Mouse (Mus musculus): ENCODE data around the gene Podxl2.

Podxl2 gene

DNA sequence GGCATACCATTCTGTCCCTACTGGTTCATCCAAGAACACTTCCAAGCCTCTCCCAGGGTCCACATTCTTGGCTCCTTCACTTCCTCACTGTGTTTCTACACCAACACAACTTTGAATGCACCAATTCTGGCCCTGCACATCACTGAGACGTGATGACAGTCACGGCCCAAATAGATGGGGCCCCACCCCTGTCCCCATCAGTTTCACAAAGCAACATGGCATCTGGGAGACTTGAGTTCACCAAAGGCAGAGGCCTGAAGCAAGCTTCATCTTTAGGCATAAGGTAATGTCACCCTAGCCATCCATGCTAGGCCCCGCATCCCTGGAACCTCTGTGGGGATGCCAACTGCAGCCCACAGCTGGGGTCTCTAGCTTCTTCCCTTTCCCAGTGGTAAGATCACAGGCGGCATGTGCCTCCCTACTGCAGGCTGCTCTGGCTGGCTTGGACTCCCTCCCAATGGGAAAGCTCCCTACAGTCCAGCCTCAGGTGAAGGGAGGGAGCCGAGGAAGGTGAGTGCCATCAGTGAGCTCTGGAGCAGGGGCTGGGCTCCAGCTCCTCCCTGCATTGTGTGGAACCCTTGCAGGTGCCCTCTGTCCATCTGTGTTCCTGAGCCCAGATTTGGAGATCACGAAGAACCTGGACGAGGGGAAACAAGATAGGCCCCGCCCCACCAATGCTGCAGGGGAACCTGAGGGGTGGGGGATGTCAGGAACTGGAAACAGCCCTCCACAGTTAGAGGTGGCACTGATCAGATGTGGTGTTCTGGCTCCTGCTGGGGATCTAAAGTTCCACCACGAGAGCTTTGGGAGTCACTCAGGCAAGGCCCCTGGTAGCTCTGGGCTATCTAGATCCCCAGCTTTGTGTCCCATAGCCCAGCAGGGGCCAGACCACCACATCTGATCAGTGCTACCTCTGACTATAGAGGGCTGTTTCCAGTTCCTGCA is 30.8 kb downstream of the Podxl2 start:
- DNase-seq (ENCODE audit: low spot score) = no peak

DNA sequence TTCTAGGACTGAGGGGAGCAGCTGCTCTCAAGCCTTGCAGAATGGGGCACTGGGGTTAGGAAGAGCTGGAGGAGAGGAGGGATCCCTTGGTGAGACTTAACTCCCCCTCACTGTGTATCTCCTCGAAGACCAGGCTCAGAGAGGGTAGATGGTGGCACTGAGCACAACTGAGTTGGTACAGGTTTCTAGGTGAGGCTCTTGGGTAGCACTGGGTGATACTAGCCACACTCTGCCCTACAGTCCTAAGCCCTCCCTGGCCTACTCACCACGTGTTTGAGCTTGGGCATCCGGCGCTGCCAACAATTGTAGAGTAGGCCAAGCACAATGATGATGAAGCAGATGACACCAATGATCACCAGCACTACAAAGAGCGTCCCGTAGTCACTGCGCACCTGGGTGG is 31.6 kb downstream of the Podxl2 start:
- no peak for DNase-seq (ENCODE audit: low spot score)

DNA sequence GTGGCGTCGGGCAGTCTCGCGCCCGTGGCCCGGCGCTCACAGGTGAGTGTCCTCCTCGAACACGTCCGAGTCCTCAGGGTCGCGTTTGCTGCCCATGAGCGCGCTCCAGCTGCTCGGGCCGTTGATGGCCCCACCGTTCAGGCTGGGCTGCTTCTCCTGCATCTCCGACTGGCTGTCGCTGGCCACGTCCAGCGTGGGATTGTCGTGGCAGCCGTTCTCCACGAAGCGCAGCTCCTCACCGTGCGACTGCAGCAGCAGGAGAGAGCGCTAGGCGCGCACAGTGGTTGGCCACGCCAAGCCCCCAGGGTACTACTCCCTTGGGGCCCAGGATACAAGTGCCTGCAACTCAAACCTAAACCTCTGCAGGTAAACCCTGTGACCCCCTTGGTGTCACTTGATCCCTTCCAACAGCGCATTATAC is 32.1 kb downstream of the Podxl2 start:
- no peak for DNase-seq (ENCODE audit: low spot score)

DNA sequence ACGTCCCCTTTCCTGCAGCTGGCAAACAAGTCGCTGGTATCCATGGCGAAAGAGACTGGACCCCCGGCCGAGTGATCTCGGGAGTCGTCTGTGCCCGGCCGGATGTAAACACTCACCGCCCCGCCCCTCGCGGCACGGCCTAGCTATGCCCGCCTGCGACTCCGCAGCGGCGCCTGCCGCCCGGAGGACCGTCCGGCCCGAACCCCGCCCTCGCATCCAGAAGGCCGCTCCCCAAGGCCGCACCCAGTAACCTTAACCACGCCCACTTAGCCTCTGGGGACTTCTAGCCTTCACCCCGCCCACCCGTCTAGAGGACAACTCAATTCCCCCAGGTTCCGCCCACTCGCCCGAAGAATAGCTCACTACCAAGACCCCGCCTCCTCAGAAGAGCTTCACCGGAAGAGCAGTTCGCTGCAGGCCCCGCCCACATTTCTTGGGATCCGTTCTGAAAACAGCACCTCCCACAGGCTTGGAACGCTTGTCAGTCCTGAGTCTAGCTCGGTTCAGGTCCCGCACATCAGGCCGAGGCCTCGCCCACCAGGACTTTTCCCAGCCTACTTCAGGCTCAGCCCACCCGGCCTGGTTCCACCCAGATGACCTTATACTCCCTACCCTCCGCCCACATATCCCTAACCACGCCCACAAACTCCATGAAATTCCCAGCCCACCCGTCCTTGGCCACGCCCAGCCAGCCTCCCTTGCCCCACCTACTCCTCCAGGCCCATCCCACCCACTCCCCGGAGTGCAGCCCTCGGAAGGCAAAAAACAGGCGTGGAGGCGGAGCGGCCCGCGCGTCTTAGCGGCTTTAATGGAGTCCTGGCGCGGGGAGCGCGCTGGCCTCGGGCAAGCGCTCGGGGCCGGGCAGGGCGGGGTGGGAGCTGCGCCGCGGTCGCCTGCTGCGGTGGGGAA is 32.8 kb downstream of the Podxl2 start, which contains the start of gene Abtb1:
Gene Abtb1, minus strand, starts transcription at position 204 of the 909 bp plus-strand sequence.
- DNase-seq (ENCODE audit: low spot score) = peak; percentile 100

DNA sequence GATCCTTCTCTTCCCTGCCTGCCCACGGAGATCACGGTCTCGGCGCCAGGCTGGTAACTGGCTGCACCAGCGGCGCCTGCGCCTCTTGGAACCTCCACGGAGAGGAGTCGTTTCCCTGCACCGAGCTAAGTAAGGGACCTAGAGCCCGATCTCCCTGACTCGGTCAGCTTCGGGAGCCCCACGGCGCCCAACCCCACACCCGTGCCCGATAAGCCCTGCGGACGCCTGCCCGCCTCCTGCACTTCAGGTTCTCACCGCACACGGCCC is 33.4 kb downstream of the Podxl2 start:
- DNase-seq (ENCODE audit: low spot score) = no peak

DNA sequence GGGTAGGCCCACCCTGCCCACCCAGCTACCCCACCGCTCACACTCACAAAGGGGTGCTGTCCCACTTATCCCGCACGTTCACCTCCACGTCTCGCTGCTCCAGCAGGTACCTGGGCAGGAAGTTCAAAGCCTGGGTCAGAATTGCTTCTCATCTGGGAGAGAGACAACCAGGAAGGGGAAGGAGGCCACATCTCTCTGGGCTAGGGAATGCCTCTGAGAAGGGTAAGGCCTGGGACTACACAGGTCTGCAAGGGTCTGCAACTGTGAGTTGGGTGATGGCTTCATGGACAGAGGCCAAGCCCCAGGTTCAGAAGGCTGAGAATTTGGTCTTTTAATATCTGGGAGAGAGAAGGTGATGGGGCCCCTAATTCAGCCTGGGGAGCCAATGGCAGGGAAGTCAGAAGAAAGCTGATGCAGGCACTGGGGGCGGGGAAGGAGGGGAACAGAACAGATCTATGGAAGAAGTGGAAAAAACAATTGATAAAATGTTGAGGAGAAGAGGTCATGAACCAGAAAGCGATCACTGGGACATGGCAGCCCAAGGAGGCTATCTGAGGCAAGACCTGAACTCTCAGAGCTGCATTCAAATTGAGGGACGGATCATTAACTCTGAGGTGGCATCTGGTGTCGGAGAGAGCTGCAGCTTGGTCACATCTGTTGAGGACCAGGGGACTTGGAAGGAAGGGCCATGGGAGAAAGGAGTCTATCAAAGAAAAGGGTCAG is 33.9 kb downstream of the Podxl2 start:
- DNase-seq (ENCODE audit: low spot score) = no peak

DNA sequence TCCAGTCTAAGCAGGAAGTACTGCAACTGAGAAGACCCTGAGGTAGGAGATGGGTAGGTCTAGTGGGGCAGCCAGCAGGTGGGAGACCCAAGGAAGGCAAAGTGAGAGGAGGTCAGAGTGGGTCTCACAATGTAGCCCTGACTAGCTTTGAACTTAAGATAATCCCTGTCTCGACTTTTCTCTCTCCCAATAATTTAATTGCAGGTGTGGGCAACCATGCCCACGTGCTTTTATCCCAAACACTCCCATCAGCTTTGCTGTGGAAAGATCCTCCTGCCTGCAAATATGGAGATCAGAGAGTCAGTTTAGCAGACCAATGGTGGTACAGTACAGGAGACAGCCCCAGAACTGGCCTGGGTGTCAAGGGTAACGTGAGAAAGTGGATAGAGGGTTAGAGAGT is 34.6 kb downstream of the Podxl2 start:
- DNase-seq (ENCODE audit: low spot score) = no peak

DNA sequence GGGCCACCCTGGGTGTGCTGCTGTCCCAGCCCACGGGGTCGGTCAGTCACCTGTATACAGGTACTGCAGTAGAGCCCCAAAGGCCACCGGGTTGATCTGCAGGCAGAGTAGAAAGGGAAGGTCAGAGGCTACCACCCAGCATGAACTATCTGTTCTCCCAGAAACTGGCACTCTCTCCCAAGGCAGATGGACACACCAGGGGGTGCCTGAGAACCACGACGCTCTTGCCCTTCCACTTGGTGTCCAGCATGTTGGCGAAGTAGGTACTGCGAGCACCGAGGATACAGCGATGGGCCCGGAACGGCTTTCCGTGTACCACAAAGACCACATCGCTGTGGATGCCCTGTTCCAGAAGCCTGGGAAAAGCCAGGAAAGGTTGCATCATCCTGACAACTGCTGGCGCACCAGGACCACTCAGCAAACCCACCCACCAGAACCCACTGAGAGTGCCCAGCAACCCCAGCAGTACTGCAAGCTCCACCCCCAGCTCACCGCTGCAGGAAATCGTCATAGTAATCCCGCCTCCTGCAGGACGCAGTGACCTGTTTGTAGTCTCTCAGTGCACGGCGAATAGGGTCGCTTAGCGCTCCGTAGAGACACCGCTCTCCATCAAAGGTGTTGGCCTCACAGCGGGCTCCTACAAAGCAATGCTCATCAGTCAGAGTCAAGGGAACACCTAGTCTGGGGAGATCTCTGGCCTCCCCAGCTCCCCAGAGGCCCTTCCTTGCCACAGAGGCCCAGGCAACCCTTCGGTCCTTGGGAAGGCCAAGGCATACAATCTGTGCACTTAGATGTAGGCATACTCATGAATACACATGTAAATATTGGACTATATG is 35.5 kb downstream of the Podxl2 start:
- DNase-seq (ENCODE audit: low spot score) = no peak

DNA sequence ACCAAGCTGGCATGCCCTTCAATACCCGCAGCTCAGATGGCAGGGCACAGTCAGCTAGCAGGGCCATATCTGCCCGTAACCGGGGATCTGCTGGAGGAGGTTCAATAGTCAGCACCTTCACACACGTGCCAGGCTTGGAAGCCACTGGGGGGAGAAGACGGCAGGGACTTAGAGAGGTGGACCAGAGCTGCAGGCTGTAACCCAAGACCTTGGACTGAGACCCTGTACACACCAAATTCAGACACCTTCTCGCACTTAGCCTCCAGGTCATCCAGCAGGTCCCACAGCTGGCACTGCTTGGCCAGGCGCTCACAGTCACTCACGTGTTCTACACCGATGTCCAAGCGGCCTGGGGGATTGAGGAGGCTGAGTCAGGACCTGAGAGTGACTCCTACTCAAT is 36.2 kb downstream of the Podxl2 start:
- DNase-seq (ENCODE audit: low spot score) = no peak

DNA sequence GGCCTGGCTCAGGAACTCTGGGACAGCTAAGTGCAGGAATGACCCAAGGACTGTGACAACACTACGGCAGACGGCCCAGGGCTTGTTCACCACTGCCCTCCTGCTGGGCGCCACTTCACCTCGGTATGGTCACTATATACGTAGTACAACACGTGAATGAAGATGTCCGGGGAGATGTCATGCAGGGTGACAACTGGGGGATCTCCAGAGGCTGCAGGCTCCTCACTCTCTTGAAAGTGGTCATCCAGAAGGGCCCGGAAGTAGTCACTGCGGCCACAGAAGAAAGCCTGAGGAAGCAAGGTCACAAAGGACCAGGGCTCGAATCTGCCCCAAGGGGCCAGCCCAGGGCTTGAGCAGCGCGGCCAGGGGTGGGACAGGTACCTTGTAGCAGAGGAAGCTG is 36.8 kb downstream of the Podxl2 start:
- DNase-seq (ENCODE audit: low spot score) = no peak

DNA sequence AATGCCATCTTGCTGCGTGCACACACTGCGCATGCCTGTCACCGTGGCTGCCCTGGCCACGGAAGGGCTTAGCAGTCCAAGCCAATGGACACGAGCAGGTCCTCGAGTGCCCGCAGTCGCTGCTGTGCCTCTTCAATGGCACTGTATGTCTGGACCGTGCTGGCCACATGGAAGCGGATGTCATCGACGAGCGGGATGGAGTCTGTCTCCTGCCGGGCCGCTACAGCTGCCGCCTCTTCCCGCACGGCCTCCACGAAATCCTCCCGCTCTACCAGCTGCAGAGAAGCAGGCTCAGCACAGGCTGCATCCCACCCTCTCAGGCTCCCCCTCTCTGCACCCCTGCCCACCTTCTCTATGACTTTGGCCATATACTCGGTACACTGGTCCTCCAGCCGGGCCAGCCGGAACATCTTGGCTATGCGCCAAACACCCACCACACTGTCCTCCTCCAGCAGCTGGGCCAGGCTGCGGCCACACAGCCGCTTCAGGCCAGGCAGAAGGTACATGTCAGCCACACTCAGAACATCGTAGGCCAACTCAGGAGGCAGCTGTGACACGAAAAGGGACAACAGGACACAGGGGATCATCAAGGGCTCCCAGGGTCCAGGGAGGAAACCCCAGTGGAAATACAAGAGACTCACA is 38.5 kb downstream of the Podxl2 start:
- no peak for DNase-seq (ENCODE audit: low spot score)

DNA sequence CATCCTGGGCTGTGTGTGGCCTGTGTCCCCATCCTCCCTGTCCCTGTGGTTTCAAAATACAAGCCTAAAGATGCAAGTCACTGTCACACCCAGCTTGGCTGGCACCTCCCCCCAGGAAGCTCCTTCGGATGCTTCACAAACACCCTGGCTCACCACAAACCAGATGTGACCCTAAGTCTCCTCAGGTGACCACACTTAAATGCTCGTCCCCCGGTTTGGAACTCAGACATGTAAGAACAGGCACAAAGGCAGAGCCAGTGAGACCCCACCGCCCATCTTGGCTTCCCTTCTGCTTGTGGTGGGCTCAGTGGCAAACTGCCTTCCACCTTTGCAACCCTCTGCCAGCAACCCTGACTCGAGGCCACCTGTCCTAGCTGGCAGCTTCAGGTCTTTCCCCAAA is 39.8 kb downstream of the Podxl2 start:
- DNase-seq (ENCODE audit: low spot score) = peak; percentile 59

DNA sequence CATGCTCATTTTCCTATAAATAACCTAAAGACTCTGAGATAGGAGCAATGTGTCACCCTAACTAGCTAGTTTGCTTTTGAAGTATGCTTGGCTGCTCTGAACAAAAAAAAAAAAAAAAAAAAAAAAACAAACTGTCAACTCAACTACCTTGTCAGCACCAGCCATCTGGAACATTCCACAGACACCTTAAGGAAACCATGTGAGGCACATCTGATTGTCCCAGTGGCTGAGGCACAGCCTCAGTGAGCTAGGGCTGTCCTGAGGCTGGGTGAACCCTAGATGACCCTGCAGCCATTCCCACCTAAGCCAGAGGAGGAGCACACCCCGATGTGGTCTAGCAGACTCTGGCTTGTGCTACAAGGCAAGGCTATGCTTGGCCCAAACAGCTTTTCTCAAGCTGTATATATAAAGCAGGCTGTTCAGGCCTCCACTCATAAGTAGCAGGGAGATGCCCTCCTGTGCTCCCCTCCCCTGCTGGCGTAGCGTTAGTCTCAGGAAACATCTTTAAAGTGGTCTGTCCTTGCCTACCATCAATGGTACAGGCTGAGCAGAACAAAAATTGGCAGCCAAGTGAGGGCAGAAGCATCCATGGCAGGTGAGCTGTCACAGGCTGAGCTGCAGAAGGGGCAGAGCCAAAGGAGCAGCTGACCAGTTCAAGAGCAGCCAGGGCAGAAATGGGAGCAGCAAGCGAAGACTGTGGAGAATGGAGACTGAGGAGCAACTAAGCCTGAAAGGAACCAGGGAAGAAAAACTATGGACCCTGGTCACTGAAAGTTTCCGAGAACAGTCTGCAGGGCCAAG is 41.3 kb downstream of the Podxl2 start:
- DNase-seq (ENCODE audit: low spot score) = no peak

DNA sequence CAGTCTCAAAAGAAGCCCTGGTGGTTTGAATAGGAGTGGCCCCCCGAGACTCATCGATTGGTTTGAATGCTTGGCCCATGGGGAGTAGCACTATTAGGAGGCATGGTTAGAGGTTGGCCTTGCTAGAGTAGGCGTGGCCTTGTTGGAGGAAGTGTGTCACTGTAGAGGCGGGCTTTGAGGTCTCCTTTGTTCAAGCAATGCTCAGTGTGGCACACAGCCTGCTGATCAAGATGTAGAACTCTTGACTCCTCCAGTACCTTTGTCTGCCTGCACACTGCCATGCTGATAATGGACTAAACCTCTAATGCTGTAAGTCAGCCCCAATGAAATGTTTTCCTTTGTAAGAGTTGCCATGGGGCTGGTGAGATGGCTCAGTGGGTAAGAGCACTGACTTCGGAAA is 42.2 kb downstream of the Podxl2 start:
- DNase-seq (ENCODE audit: low spot score) = no peak

DNA sequence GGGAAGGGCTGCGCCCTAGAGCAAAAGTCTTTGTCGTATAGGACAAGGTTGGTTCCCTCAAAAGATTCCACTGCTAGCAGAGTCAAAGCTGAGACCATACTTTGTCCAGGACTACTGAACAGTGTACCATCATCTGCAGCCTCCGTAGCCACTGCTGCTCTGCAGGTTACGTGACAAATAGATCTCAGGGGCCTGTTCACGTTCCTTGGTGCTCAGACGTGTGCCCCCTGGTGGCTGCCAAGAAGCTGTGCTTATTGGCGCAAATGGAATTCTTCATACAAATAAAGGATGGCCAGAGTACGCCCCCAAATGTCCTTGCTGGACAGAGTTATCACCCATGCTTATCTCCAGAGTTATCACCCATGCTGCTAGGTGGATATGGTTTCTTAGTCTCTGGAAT is 43.4 kb downstream of the Podxl2 start:
- peak; percentile 80 for DNase-seq (ENCODE audit: low spot score)

DNA sequence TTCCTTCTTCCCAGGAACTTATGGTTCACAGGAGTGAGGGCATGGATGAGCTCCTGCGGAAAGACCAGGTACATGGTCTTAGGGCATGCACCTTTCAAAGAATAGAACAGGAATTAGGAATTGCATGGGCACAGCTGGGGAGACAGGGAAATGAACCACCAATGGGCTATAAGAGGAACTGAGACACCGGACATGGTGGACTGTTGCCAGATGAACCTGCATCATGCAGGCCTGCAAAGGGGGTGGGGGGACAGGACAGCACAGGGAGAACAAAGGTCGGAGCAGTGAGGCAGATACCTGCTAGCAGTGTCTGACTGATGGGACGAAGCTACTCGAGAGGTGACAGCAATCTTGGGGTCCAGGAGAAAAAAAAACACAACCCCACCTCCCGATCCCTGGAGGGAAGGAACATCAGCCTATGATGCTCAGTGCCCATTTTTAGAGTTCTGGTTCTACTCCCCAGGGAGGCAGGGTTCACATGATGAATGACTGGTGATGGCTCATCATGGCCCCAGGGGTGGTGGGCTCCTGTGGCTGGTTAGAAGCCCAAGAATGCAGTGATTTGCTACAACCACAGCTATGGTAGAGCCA is 44.6 kb downstream of the Podxl2 start:
- DNase-seq (ENCODE audit: low spot score) = no peak

DNA sequence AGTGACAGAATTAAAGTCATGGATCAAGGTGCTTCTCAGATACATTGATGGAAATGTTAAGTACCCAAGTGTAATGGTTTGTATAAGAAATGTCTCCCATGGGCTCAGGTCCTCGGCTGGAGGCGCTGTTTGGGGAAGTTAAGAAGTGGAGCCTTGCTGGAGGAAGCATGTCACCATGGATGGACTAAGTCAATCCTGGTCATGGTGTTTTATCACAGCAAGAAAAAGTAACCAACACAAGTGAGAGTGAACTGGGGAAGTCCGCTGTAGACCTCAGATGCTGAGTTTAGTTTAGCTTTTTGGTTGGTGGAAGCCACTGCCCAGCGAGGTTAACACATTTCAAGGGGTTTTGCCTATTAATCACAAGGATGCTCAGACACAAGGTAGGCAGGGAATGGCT is 45.3 kb downstream of the Podxl2 start:
- DNase-seq (ENCODE audit: low spot score) = no peak

DNA sequence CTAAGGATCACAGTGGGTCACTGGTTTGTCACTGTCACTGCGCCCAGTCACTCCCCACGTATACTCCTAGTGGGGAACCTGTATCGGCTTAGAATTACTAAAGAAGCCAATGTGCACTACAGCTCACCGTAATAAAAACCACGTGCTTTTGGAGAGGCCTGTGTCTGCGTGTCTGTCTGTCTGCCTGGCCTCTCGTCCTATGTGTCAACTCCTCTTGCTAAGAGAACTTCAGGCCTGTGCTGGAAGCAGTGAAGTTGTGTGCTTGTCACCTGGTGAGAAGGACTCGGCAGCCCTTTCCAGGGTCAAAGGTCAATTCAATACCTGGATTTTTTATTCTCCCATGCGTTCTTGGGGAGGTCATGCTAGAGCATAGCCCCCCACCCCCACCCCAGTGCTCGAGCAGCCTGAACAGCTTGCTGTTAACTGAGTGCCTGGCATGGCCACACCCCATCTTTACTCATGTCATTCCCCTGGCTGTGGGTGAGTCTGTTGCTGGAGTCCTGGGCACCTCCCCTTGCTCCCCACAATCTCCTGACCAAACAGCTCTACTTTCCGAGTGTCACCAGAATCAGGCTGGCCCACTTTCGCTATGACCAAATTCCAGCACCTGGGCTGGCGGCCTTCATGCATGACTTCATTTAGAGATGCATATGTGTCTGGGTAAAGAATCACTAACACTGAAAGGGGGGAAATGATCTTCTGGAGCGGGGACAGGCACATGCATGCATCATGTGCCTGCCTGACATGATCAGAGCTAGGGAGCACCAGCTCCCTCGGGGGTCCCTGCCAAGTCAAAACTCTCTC is 46.4 kb downstream of the Podxl2 start:
- no peak for DNase-seq (ENCODE audit: low spot score)
